Comparison of ENCODE assay signal across 9 mouse cellular contexts in the genomic region with DNA sequence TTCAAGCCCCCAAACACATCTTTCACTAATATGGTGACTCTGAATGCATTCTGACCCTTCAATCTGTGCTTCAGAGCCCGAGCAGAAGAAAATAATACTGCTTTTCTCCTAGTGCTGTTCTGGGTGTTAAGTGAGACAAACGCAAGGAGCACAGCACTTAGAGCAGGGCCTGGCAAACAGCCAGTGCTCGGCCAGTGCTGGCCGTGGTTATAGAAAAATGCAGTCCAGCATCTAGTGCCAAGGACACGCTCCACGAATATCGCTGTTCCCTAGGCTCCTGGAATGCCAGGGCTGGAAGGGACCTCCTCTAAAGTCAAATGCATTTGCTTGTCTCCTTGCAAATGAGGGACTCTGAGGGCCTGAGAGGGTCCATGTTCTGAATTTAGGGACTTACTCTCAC.
DNase-seq lines count a peak whose midpoint lies in the region; ATAC-seq lines count a peak whose summit lies in the region.
"Had no signal": no experiment of that assay in that cellular context is flagged by ENCODE, and none has a peak within 500 bp of the region (broad histone marks: within the 10 kb centered on the region; RNA-seq: fewer than 3 reads in every experiment).

No protein-coding gene starts in this region.

- no peak overlapping the region for H3K4me2 ChIP-seq in heart, embryonic 15.5 days

- intact Hi-C loops in heart, postnatal 25 days (cut with DNase I), result no loop called here

- H3K36me3 ChIP-seq in heart, embryonic 15.5 days, result no peaks in the 10 kb centered on the region

- H3K27me3 ChIP-seq in heart, embryonic 15.5 days, result no peaks in the 10 kb centered on the region
- H3K27me3 ChIP-seq: megakaryocyte, embryonic 14.5 days had no signal

- no peaks in the 10 kb centered on the region for H3K9me3 ChIP-seq in heart, embryonic 15.5 days (replicated peaks)

- peaks cover 53% of the 10 kb centered on the region for H3K4me1 ChIP-seq in heart, embryonic 15.5 days (replicated peaks)

- no peak overlapping the region for H3K9ac ChIP-seq in heart, embryonic 15.5 days

- peak overlapping the region; percentile 81 for H3K27ac ChIP-seq in heart, embryonic 15.5 days

- no peak overlapping the region for H3K4me3 ChIP-seq in heart, embryonic 15.5 days
- H3K4me3 ChIP-seq: megakaryocyte, embryonic 14.5 days had no signal

- peak; percentile 62 to 76 for DNase-seq in heart, adult 18-20 months
- DNase-seq in heart, postnatal 25 days (ENCODE audit: low spot score), result no peak
- peak; percentile 71 for DNase-seq in brain, adult 2 months (ENCODE audit: low read depth, low spot score)
- DNase-seq in kidney, postnatal 4 days, result peak; percentile 69 to 80
- no peak for DNase-seq in thymus, postnatal 10 days (ENCODE audit: low spot score in 2 of 2)
- DNase-seq in thymus, postnatal 4 days, result no peak

- ATAC-seq in heart, embryonic 15.5 days (replicated peaks; ENCODE audit: insufficient number of reproducible peaks, insufficient read depth, low FRiP score, low read depth), result peak; percentile 72
- ATAC-seq in frontal cortex, adult (ENCODE audit: low TSS enrichment), result no peak

- WGBS in heart, embryonic 15.5 days, result 14% methylated on average over 7 of the region's 7 CpGs

Comparison
In these comparisons a context has a peak if more than half of its experiments do, and no peak if none do; other contexts are left out.
1. DNase-seq: peak in heart, adult 18-20 months (2 of 2), brain, adult 2 months (single experiment) and kidney, postnatal 4 days (2 of 2); none in heart, postnatal 25 days (single experiment), thymus, postnatal 10 days (0 of 2) and thymus, postnatal 4 days (single experiment).